Mouse (Mus musculus): Measurements from ENCODE around the gene Gbp2. TPM values are rescaled to one million over a fixed set of nuclear protein-coding genes. Genes with fewer than 3 reads are reported as not detected.

Gbp2 gene
- polyA plus RNA-seq (2017; shearing (Covaris generic)), result 102 TPM

GRCm38 (mm10) chr3:142620111-142620955 lies at the start of gene Gbp2:
TSS of gene Gbp2 (plus strand) at chr3:142620602.

GRCm38 (mm10) chr3:142594547-142594946 lies 25.9 kb upstream of the Gbp2 start, which contains the start of gene Gbp2b:
TSS of gene Gbp2b (plus strand) at chr3:142594847.

Other genes with a start within 250 kb of the Gbp2 start
- 44.8 TPM for gene Pdlim5, start 224.9 kb upstream of the Gbp2 start, polyA plus RNA-seq (2017; shearing (Covaris generic))
- gene Gbp5, start 126.6 kb upstream of the Gbp2 start, polyA plus RNA-seq (2017; shearing (Covaris generic)), result 52.8 TPM
- 211 TPM for gene Gbp7, start 90.3 kb upstream of the Gbp2 start, polyA plus RNA-seq (2017; shearing (Covaris generic))
- 101 TPM for gene Gbp3, start 60.6 kb upstream of the Gbp2 start, polyA plus RNA-seq (2017; shearing (Covaris generic))
- 26.8 TPM for gene Gbp2b, start 25.8 kb upstream of the Gbp2 start, polyA plus RNA-seq (2017; shearing (Covaris generic))
- 5.4 TPM for gene Kyat3, start 80.4 kb downstream of the Gbp2 start, polyA plus RNA-seq (2017; shearing (Covaris generic))
- 92.3 TPM for gene Gtf2b, start 144.4 kb downstream of the Gbp2 start, polyA plus RNA-seq (2017; shearing (Covaris generic))

Measured in CD4-positive, CD25-positive, alpha-beta regulatory T cell, adult 9 weeks (primary cell).